Mouse (Mus musculus): ENCODE measurements around the gene 1700028J19Rik.
"Not testable (repeated sequence)": the region's sequence is repeated elsewhere in the genome, so short reads cannot be mapped to it uniquely, and the experiment has no call there.

The 1700028J19Rik gene

DNA sequence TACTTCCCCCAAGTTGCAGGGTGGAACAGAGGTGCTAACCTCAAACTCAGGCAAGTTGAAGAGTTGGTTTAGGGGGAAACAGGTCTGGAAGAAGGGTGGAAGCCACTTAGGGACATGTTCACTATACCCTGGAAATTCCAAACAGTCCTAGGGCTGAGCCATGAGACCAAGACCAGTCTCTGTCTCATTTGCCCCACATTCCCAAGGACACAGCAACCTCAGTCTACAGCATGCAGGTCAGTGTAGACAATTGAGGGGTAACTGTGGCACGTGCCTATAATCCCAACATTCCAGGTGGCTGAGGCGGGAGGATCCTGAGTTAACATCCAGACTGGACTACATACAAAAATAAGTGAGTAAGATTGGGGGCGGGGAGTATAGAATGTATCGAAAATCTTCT lies 2.8 kb upstream of the 1700028J19Rik start:
- DNase-seq = no peak

DNA sequence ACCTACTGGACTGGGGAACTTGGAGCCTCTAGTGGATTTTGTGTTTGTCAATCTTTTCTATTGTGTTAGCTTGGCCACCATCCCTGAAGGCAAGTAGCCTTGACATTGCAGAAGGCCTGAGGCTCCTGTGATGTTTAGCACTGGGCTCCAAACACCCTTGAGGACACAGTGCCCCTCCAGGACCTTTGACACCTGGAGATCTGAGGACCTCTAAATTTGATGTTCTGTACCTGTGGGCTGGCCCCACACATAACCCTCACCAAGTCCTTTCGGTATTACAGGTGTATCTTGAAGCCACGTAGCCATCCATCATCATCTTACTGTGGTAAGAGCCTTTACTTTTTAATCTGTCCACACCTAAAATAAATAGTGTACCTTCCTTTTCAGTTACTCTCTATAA lies 1.5 kb upstream of the 1700028J19Rik start:
- DNase-seq = no peak

DNA sequence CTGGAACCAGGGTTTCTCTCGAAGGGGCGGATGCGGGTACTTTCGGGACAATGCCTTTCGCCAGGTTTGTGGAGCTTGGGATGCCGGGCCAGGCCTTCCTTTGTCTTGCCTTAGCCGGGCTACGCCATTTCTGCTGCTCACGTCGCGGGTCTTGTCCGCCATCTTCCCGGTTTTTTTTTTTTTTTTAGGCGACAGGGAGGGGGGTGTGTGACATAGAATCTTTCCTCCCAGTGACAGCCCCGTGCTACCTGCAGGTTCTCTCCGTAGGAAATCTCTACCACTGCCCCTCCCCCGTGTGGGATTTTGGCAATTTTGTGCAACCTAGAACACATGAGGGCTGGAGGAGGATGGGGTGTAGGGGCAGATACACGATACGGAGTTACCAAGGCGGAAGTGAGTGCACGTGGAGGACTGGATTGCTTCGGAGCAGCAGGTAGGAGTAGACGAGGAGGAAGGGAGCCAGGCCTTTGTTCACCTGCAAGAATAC lies 532 bp upstream of the 1700028J19Rik start:
- DNase-seq = no peak

DNA sequence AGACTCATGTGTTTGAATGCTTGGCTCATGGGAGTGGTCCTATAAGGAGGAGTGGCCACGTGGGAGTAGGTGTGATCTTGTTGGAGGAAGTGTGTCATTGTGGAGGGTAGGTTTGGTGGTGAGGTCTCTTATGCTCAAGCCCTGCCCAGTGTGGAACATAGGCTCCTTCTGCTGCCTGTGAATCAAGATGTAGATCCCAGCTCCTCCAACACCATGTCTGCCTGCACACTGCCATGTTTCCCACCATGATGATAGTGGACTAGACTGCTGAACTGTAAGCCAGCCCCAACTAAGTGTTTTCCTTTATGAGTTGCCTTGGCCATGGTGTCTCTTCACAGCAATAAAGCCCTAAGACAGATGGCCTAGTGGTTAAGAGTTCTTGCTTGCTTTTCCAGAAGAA lies 2.4 kb downstream of the 1700028J19Rik start:
- DNase-seq = no peak

DNA sequence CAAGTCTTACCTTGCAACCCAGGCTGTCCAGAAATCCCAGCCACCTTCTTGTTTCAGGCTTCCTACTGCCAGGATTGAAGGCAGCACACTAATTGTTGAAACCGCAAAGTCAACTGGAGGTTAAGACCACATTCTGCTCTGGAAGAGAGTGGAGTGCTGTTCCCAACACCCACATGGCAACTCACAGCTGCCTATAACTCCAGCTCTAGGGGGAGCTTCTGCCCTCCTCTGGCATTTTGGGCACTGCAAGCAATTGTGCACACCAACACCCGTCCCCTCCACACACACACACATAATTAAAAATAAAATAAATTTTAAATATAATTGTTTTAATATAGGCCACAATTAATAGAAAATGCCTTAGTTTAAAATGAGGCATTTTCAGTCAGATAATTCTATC lies 5.3 kb downstream of the 1700028J19Rik start:
- DNase-seq = no peak

DNA sequence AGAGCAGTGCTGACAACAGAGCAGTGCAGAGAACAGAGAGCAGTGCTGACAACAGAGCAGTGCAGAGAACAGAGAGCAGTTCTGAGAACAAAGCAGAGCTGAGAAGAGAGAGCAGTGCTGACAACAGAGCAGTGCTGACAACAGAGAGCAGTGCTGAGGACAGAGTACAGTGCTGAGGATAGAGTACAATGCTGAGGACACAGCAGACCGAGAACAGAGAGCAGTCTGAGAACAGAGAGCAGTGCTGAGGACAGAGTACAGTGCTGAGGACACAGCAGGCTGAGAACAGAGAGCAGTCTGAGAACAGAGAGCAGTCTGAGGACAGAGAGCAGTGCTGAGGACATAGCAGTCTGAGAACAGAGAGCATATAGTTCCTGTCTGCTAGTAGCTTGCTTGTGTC lies 5.8 kb downstream of the 1700028J19Rik start:
- DNase-seq = no peak

DNA sequence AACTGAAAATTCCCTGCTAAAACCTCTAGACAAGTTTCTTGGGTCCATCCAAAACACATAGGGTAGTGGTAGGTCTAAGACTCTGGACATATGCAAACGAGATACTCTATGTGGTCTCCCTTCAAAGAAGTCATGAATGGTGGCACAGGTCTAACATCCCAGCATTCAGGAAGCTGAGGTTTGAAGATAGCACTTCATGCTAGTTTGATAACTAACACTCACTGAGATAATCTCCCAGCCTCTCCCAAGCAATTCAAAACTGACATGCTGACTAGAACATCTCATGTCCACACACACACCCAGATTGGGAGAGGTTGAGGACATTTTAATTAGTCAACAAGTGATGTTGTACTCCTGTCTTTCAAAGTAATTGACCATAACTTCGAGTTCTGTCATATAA lies 6.6 kb downstream of the 1700028J19Rik start:
- no peak for DNase-seq

DNA sequence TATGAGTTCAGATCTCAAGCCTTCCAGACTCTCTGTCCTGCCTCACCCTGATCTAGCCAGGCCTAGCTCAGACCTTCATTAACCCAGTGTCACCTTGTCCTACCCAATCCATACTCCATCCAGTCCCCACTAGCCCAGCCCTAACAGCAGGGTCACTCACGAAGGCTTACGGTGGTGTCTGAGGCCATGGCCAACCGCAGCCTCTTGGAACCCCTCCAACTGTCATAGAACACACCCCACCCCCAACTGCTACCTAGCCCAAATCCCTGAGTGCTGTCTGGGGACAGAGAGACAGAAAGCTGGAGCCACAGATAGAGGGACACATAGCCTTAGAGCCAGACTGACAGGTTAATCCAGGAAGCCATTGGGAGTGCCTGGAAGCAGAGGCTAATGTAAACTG lies 10.6 kb downstream of the 1700028J19Rik start, which contains the start of gene Gm36864:
Gene Gm36864 (plus strand): TSS at position 269 of the 400 bp plus-strand sequence.
- DNase-seq = no peak

DNA sequence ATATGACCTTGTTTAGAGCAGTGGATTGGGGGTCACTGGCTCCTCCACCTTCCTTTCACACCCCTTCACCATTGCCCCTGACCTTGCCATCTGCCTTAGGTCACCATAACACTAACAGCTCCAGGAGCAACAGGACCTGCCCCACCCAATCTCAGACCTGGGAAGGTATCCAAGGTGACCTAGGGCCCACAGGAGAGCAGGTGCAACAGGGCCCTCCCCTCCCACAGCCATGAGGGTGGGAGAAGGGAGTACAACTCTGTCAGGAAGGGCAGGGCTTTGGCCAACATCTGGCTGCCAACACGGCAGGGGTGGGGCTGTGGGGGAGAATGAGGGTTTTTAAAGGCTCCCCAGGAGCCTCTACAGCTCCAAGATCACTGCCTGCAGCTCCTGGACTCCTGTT lies 21.4 kb downstream of the 1700028J19Rik start, which contains the start of gene Klk1:
Gene Klk1 (plus strand): TSS at position 285 of the 400 bp plus-strand sequence.
- DNase-seq = no peak

DNA sequence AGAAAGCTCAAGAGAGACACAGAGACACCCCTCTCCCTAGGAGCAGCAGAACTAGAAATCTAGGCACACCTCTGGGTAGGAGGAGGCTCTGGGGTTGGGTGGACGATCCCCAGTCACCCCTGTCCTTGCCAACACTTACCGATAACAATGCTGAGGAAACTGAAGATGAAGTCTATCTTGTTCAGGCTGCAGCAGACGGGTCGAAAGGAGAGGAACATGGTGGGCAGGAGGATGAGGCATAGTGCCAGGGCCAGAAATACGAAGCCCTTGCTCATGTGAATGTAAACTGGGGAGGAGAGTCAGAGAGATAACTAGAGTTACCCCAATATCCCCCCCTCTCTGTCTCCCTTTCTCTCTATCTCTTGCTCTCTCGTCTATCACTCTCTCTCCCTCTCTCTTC lies 24.2 kb downstream of the 1700028J19Rik start:
- not testable (repeated sequence) for DNase-seq

DNA sequence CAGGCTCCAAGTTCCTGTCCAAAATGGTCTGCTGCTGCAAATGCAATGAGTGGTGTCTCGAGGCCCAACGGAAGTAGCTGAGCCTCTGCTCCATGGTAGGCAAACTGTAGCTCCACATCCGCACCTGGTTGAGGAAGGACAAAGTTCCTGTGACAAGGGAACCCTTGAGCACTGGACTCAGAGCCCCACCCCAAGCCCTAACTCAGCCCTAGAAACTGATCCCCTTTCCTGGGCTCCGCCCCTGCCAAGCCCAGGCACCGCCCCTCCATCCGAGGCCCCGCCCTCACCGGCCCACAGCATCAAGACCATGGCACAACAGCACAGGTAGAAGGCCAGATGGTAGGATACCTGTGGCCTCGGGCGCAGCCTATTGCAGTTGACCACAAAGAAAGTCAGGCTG lies 24.9 kb downstream of the 1700028J19Rik start:
- DNase-seq = not testable (repeated sequence)

DNA sequence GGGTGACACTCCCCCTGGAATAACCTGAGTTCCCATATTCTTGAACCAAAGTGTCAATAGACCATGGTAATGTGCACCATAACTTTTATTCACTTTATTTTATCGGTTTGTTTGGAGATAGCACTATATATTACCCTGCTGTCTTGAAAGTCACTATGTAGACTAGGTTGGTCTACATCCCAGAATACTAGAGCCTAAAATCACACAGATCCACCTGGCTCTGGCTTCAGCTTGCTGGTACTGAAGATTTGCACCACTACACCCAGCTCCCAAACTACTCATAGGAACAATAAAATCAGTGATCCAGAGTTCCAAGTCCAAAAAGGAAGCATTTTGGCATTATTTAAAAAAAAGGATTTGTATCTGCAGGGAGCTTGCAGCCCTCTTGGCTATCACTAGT lies 30.9 kb downstream of the 1700028J19Rik start, which contains the start of gene Klk1b5:
Gene Klk1b5 (plus strand): TSS at position 301 of the 400 bp plus-strand sequence.
- no peak for DNase-seq

DNA sequence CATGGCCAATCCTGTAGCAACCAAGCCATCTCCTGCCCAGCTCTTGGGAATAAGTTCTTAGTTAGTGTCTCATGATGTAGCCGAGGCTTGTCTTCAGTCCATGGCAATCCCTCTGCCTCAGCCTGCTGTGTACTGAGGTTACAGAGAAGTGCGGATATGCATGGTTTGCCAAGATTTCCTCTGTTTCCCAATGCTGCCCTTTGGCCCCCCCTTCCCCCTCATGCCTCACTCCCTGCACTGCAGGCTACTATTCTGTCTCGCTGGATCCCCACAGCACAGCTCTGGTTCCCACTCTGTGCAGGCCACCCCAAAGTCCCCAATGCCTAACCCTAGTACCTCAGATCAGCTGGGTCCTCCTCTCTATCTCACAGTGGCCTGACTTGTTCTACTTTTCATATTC lies 38.2 kb downstream of the 1700028J19Rik start:
- DNase-seq = no peak

DNA sequence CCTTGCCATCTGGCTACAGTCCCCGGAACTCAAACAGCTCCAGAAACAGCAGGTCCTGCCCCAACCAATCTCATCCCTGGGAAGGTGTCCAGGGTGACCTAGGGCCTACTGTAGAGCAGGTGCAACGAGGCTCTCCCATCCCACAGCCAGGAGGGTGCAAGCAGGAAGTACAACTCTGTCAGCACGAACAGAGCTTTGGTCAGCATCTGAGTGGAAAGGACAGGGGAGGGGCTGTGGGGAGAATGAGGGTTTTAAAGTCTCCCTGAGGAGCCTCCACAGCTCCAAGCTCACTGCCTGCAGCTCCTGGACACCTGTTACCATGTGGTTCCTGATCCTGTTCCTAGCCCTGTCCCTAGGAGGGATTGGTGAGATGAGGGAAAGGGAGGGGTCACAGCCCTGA lies 39.4 kb downstream of the 1700028J19Rik start, which contains the start of gene Klk1b4:
Gene Klk1b4 (plus strand): TSS at position 301 of the 400 bp plus-strand sequence.
- not testable (repeated sequence) for DNase-seq

DNA sequence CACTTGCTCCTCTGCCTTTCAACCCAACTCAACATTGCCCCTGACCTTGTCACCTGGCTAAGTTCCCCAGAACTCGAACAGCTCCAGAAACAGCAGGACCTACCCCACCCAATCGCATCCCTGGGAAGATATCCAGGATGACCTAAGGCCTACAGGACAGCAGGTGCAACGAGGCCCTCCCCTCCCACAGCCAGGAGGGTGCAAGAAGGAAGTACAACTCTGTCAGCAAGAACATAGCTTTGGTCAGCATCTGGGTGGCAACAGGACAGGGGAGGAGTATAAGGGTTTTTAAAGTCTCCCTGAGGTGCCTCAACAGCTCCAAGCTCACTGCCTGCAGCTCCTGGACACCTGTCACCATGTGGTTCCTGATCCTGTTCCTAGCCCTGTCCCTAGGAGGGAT lies 48.6 kb downstream of the 1700028J19Rik start, which contains the start of gene Klk1b3:
Gene Klk1b3 (plus strand): TSS at position 301 of the 400 bp plus-strand sequence.
- DNase-seq = no peak

DNA sequence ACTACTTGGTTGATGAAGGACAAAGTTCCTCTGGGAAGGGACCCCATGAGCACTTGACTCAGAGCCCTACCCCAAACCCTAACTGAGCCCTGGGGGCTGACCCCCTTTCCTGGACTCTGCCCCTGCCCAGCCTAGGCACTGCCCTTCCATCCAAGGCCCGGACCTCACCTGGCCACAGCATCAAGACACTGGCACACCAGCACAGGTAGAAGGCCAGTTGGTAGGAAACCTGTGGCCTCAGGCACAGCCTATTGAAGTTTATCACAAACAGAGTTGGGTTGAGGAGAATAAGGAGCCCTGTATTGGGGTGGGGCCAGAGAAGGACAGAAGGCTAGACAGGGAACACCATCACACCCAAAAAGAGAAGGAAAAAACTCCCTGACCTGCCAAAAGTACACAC lies 53.0 kb downstream of the 1700028J19Rik start:
- not testable (repeated sequence) for DNase-seq

DNA sequence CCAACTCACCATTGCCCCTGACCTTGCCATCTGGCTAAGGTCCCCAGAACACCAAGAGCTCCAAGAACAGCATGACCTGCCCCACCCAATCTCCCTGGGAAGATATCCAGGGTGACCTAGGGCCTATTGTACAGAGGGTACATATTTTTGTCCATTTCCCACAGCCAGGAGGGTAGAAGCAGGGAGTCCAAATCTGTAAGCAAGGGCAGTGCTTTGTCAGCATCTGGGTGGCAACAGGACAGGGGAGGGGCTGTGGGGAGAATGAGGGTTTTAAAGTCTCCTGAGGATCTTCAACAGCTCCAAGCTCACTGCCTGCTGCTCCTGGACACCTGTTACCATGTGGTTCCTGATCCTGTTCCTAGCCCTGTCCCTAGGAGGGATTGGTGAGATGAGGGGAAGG lies 58.6 kb downstream of the 1700028J19Rik start, which contains the start of gene Klk1b24:
Gene Klk1b24 (plus strand): TSS at position 301 of the 400 bp plus-strand sequence.
- not testable (repeated sequence) for DNase-seq

DNA sequence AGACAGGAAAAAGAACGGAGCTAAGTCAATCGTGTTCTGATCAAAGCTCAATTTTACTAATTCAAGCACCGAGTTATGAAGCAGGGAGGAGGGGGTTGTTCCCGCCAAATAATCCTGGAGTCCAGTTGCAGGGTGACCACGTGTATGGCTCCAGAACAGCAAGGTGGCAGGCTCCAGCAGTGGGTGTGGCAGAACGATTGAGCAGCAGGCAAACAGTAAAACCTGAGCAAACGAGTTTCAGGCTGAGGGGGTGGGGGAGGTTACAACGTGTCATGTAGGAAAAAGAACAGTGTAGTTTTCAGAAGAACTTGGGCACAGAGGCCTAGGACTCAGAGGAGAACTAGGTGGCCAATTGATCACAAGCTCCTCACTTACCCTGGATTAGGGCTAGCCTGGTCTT lies 60.0 kb downstream of the 1700028J19Rik start:
- not testable (repeated sequence) for DNase-seq

Measured in thymus, postnatal 4 days (tissue).